Mouse (Mus musculus) stomach, postnatal 0 days (tissue): ENCODE measurements around the gene Teddm2. TPM values are rescaled to one million over a fixed set of nuclear protein-coding genes. Genes with fewer than 3 reads are reported as not detected.

ENCODE experiments used
- ATAC-seq: fragments of 200-750 bp; cut with Nextera tagmentation; 2 replicates; pipeline ENCODE4 v1.8.0; 2017; ENCODE audit not compliant: low FRiP score, low TSS enrichment
- DNase-seq: peaks from one replicate; pipeline ENCODE4 v3.0.0-alpha.2; 2016; ENCODE audit warnings: low spot score
- H3K27ac ChIP-seq: fragments of 300-500 bp; sonication (generic); replicated peaks from 2 replicates; pipeline ENCODE4 v1.5.1; 2014; ENCODE audit warnings: mild to moderate bottlenecking, control low read depth
- H3K27me3 ChIP-seq: fragments of 300-500 bp; sonication (generic); 2 replicates; pipeline ENCODE4 v1.6.1; 2014; ENCODE audit warnings: low read length; ENCODE audit not compliant: control insufficient read depth, insufficient read depth
- H3K36me3 ChIP-seq: fragments of 300-500 bp; sonication (generic); 2 replicates; pipeline ENCODE4 v1.6.1; 2014; ENCODE audit warnings: low read length, mixed read lengths; ENCODE audit not compliant: control insufficient read depth, insufficient read depth
- H3K4me1 ChIP-seq: fragments of 300-500 bp; sonication (generic); replicated peaks from 2 replicates; pipeline ENCODE4 v1.6.1; 2014; ENCODE audit warnings: antibody characterized with exemption; ENCODE audit not compliant: control insufficient read depth, insufficient read depth
- H3K4me2 ChIP-seq: fragments of 300-500 bp; sonication (generic); replicated peaks from 2 replicates; pipeline ENCODE4 v1.6.1; 2014; ENCODE audit warnings: low read depth, mild to moderate bottlenecking, control low read depth, moderate library complexity
- H3K4me3 ChIP-seq: fragments of 300-500 bp; sonication (generic); 2 replicates; pipeline ENCODE4 v1.5.1; 2014; ENCODE audit warnings: low read depth, low read length, control low read depth
- H3K9ac ChIP-seq: fragments of 300-500 bp; sonication (generic); 2 replicates; pipeline ENCODE4 v1.6.1; 2014; ENCODE audit warnings: mild to moderate bottlenecking, low read length, control low read depth, mixed read lengths
- H3K9me3 ChIP-seq: fragments of 300-500 bp; sonication (generic); 2 replicates; pipeline ENCODE4 v1.6.1; 2016; ENCODE audit warnings: low read length; ENCODE audit not compliant: control insufficient read depth
- CTCF ChIP-seq: IDR thresholded peaks from 2 replicates; pipeline ENCODE4 v1.5.1; 2016; ENCODE audit warnings: antibody characterized with exemption, low read depth, mild to moderate bottlenecking, moderate library complexity
- EP300 ChIP-seq: optimal IDR thresholded peaks from 2 replicates; pipeline ENCODE3; 2016; ENCODE audit warnings: antibody characterized with exemption
- WGBS: fragments of 180-500 bp; shearing (Covaris S2); extraction: QIAGEN DNeasy Blood & Tissue Kit; methylation state at CpG from one replicate; pipeline ENCODE4 v1.1.7; 2014; 5-methylcytosine and 5-hydroxymethylcytosine counted together
- polyA plus RNA-seq: library from polyadenylated mRNA; unstranded; fragments of >200 nt; fragmentation: Nextera tagmentation; extraction: Ambion mirVana; gene quantifications from 2 replicates; pipeline ENCODE4 v1.2.1, GENCODE M21; 2015

The Teddm2 gene
- polyA plus RNA-seq, 1 experiment from 2014 or later, result 0.80 TPM

DNA sequence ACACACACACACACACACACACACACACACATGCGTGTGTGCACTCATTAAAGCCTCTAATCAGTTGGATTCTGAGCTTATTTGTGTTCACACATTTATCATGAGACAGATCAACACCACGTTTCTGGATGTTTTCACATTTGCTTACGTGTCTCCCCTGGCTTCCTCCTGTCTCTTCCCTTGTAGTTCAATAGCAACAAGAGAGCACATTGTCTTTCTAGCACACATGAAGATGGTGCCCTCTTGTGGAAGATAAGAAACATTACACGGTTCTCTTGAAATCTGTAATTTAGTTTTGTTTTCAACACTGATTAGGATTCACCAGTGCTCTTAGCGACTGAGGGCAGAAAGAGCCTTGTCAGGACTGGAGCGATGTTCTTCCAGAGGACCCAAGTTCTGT, 53.2 kb downstream of the Teddm2 start:
- no peak overlapping the region for H3K4me3 ChIP-seq
- H3K27me3 ChIP-seq, result no peaks in the 10 kb centered on the region
- no peak overlapping the region for H3K27ac ChIP-seq
- H3K9ac ChIP-seq, result no peak overlapping the region
- H3K4me2 ChIP-seq, result no peak overlapping the region
- H3K36me3 ChIP-seq, result no peaks in the 10 kb centered on the region
- peak; percentile 40; the same call in 1 of the 2 replicates for ATAC-seq
- WGBS, result 28% methylated on average over 6 of the region's 6 CpGs
- TF ChIP-seq CTCF (peak; percentile 92), EP300 (no peak)
- no peaks in the 10 kb centered on the region for H3K4me1 ChIP-seq
- DNase-seq, result no peak
- H3K9me3 ChIP-seq, result no peaks in the 10 kb centered on the region

DNA sequence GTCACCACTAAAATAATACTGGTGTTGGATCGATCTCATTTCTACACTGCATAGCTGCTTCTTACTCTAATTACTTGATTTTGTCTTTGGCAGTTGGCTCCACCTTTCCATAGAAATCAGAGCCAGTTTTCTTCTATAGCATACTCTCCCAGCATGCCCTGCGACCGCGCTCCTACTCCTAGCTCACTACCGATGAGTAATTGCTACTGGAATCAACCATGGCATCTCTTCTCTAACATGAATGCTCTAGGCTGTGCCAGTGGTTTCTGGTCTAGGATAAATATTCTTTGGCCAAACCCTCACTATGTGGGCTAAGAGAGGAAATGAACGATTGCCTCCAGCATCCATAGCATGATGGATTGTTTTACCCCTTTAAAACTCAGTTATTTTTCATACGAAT, 53.6 kb downstream of the Teddm2 start:
- 77% methylated on average over 7 of the region's 7 CpGs for WGBS

DNA sequence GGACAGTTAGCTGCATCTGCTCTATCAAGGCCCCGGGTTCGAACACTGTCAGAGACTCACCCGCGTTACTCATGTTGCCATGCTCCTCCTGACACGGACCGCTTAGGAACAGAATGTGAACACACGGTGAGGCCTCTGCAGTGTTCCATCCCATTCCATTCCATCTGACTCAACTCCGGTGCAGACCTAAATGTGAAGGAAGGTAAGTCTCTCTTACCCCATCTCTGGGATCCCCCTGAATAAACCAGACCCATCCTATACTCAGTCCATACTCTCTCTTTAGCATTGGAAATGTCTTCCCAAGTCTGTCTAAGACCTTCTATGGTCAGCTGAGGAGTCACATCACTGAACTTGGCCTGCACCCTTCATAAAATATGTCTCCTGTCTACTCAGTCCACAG, 56.0 kb downstream of the Teddm2 start, which contains the start of gene Rgsl1:
Gene Rgsl1 (minus strand): TSS at position 101 of the 400 bp plus-strand sequence.
- TF ChIP-seq CTCF (no peak), EP300 (no peak)
- WGBS, result 97% methylated on average over 8 of the region's 8 CpGs
- Histone ChIP-seq H3K27ac (no peak within 1 kb of the TSS), H3K4me3 (no peak within 1 kb of the TSS), H3K9me3 (no peaks in the 10 kb centered on the region), H3K27me3 (no peaks in the 10 kb centered on the region), H3K9ac (no peak within 1 kb of the TSS), H3K4me1 (no peaks in the 10 kb centered on the region), H3K36me3 (no peaks in the 10 kb centered on the region), H3K4me2 (no peak within 1 kb of the TSS)
- no peak for ATAC-seq
- no peak for DNase-seq

More for the DNA sequence above, 53.6 kb downstream of the Teddm2 start:
- Histone ChIP-seq H3K9me3 (no peaks in the 10 kb centered on the region), H3K27me3 (no peaks in the 10 kb centered on the region), H3K9ac (no peak overlapping the region), H3K4me1 (no peaks in the 10 kb centered on the region), H3K4me3 (no peak overlapping the region), H3K27ac (no peak overlapping the region), H3K36me3 (no peaks in the 10 kb centered on the region), H3K4me2 (no peak overlapping the region)
- TF ChIP-seq CTCF, result no peak
- TF ChIP-seq EP300, result no peak
- ATAC-seq (no peak), DNase-seq (no peak)

DNA sequence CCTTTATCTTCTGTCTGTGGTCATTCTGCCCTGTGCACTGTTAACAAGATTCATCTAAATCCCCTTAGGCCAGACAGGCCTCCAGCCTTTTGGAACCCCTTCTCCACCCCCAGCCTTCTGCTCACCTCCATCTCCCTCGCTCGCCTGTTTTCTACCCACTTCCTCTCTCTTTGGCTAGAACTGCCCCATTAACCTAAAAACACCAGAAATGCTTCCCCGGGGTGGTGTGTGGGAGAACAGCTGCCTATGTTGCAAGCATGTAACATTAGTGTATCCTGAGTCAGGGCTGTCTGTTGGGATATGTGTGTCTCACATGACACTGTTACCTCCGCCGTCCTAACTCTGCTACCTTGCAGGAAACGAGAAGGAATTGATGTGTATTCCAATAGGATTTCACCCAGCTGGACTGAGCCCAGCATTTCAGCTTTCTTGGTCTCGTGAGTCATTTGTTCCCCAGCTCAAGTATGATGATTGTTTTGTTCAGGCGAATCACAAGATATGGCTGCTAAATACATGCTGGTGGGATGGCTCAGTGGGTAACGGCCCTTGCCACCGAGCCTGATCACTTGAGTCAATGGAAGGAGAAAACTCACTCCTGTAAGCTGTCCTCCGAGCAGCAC, 57.8 kb downstream of the Teddm2 start:
- ATAC-seq (no peak), DNase-seq (no peak)
- Histone ChIP-seq H3K4me2 (no peak overlapping the region), H3K9ac (no peak overlapping the region), H3K27me3 (no peaks in the 10 kb centered on the region), H3K36me3 (no peaks in the 10 kb centered on the region), H3K4me1 (no peaks in the 10 kb centered on the region), H3K9me3 (no peaks in the 10 kb centered on the region), H3K27ac (no peak overlapping the region), H3K4me3 (no peak overlapping the region)
- TF ChIP-seq CTCF (no peak), EP300 (no peak)
- 79% methylated on average over 11 of the region's 11 CpGs for WGBS

GRCm38 (mm10) chr1:153836036-153836435, 64.0 kb downstream of the Teddm2 start:
- WGBS, result 51% methylated on average over 4 of the region's 4 CpGs
- DNase-seq, result no peak
- no peaks in the 10 kb centered on the region for H3K27me3 ChIP-seq

DNA sequence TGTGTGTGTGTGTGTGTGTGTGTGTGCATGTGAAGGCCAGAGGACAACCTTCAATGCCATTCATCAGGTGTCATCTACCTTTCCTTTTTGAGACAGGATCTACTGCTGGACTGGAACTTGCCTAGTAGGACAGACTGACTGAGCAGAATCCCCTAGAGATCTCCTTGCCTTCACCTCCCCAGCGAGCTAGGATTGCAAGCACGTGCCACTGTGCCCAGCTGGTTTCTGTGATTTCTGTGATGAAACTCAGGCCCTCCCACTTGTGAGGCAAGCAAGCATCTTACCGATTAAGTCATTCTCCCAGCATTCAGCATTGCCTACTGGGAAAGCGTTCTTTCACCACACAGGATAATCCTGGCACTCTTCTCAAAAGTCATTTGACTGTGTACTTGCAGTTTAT, 69.3 kb downstream of the Teddm2 start:
- no peak overlapping the region for H3K9ac ChIP-seq
- no peaks in the 10 kb centered on the region for H3K27me3 ChIP-seq
- 80% methylated on average over 4 of the region's 4 CpGs for WGBS
- H3K9me3 ChIP-seq, result no peaks in the 10 kb centered on the region
- H3K4me2 ChIP-seq, result no peak overlapping the region
- no peak overlapping the region for H3K4me3 ChIP-seq
- H3K36me3 ChIP-seq, result no peaks in the 10 kb centered on the region
- DNase-seq (no peak), ATAC-seq (no peak)
- H3K4me1 ChIP-seq, result no peaks in the 10 kb centered on the region
- TF ChIP-seq EP300 (no peak), CTCF (no peak)
- H3K27ac ChIP-seq, result no peak overlapping the region

More at GRCm38 (mm10) chr1:153836036-153836435, 64.0 kb downstream of the Teddm2 start:
- Histone ChIP-seq H3K4me1 (no peaks in the 10 kb centered on the region), H3K36me3 (no peaks in the 10 kb centered on the region), H3K27ac (no peak overlapping the region), H3K9ac (no peak overlapping the region), H3K9me3 (no peaks in the 10 kb centered on the region), H3K4me2 (no peak overlapping the region), H3K4me3 (no peak overlapping the region)
- TF ChIP-seq CTCF (no peak), EP300 (no peak)
- no peak for ATAC-seq
